Mouse (Mus musculus) megakaryocyte-erythroid progenitor cell, adult 5-6 weeks (primary cell): ENCODE data around the gene Pla2g1b. TPM values are rescaled to one million over a fixed set of nuclear protein-coding genes. Genes with fewer than 3 reads are reported as not detected.
"Not testable (repeated sequence)": the region's sequence is repeated elsewhere in the genome, so short reads cannot be mapped to it uniquely, and the experiment has no call there.

Experiments
- ATAC-seq: replicated peaks from 2 replicates; pipeline ENCODE4 v1.8.0; 2016; ENCODE audit warnings: mild to moderate bottlenecking, inconsistent platforms; ENCODE audit not compliant: severe bottlenecking, poor library complexity, low FRiP score, low TSS enrichment
- total RNA-seq, 2 experiments: library from RNA; stranded (forward) in 1 of 2; stranded (reverse) in 1 of 2; fragments of 200-1000, 215-1000 nt in 1 of 2; fragments of >200 nt in 1 of 2; fragmentation: Nextera tagmentation in 1 of 2; gene quantifications; 2 replicates each; pipeline ENCODE4 v1.2.3; 2014 to 2017

Gene Pla2g1b
- total RNA-seq, 2 experiments from 2014 or later = not detected

DNA sequence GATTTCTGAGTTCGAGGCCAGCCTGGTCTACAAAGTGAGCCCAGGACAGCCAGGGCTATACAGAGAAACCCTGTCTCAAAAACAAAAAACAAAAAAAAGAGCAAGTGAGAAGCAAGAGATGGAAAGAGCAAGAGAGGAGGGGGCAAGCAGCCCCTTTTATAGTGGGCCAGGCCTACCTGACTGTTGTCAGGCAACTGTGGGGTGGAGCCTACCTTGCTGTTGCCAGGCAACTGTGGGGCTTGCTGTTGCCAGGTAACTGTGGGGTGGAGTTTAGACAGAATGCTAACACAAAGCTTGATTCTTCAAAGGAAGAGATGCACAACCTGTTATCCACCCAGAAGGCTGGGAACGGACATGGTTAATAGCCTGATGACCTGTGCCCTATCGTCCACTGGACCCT lies 29.6 kb downstream of the Pla2g1b start:
- ATAC-seq = not testable (repeated sequence)

GRCm38 (mm10) chr5:115497033-115497432 lies 31.0 kb downstream of the Pla2g1b start:
- ATAC-seq = no peak

DNA sequence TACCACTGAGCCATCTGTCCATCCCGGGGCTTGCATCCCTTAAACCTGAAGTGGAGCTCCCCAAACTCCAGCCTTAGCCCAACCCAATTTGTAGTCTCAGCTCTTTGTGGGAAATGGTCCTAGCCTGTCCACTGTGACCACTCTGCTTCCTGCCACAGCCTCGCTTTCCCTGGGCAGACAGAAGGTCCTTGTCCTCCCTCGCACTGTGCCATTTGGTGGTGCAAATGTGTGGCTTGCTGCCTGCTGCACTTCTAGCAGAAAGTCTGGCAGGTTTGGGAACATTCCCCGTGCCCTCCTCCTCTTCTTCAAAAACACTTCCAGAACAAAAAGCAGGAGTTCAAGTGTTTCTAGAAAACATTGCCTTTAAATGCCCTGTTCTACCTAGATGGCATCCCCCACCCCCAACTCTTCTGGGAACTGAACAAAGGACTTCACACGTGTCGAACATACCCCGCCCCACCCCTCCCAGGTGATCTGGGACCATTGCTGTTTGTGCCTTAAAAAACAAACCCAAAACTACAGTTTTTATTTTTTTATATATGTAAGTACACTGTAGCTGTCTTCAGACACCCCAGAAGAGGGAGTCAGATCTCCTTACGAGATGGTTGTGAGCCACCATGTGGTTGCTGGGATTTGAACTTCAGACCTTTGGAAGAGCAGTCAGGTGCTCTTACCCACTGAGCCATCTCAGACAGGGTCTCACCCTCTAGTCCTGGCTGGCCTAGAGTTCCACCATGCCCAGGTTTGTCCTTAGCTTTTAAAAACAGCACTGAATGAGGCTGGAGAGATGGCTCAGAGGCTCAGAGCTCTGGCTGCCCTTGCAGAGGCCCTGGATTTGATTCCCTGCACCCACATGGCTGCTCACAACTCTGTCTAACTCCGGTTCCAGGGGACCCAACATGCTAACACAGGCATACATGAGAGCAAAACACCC lies 32.5 kb downstream of the Pla2g1b start:
- ATAC-seq = no peak

DNA sequence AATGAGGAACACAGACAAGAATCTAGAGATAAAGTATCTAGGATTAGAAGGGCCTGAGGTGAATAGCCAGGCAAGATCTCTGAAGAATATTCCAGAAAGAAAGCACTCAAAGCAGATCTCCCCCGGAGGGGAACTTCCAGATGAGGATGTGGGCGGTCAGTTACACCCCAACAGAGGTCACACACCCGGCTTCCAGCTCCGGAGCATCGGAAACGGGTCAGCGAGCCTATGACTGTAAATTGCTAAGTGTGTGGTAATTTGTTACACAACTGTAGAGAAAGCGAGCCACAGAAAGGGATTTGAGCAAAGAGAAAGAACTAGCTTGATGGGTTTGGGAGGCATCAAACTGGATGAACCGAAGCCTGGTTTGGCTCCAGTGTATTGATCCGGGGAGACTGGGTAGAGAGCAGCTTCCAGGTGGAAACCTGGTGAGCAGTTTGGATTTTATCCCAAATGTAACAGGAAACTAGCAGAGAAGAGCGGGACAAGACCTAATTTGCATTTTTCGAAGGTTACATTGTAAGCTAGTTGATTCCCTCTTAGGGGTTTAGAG lies 34.4 kb downstream of the Pla2g1b start:
- no peak for ATAC-seq

DNA sequence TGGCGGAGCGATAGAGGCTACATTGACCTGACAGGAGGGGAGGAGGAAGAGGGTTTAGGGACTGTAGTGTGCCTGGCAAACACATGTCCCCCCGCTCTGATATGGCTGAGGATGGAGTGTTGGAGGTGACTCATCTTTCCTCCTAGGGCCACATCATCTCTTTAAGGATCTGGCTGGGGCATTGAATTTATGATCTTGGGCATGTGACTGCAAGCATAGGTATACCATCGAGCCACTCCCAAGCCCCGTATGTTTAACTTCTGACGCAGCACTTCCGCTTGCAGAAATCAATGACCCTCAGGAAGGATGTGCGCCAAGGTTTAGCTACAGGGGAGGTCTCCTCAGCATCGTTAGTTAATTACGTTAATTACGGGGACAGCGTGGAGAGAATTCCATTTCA lies 37.0 kb downstream of the Pla2g1b start:
- ATAC-seq = no peak

DNA sequence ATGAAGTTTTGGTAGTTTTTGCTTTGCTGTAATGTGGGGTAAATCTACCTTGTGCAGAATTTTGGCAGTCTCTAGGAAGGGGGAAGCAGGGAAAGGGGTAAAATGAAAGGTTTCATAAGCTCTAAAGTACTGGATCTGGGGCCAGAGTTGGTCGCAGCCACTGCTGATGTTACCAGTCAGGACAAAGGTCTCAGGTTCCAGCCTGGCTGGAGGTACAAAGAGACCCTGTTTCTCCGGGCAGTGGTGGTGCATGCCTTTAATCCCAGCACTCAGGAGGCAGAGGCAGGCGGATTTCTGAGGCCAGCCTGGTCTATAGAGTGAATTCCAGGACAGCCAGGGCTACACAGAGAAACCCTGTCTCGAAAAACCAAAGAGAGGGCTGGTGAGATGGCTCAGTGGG lies 39.6 kb downstream of the Pla2g1b start:
- not testable (repeated sequence) for ATAC-seq

- ATAC-seq = peak; percentile 86
Measured at GRCm38 (mm10) chr5:115506454-115507201, 40.6 kb downstream of the Pla2g1b start, which contains the start of gene Pxn. Pxn (plus strand) TSS chr5:115506676.

DNA sequence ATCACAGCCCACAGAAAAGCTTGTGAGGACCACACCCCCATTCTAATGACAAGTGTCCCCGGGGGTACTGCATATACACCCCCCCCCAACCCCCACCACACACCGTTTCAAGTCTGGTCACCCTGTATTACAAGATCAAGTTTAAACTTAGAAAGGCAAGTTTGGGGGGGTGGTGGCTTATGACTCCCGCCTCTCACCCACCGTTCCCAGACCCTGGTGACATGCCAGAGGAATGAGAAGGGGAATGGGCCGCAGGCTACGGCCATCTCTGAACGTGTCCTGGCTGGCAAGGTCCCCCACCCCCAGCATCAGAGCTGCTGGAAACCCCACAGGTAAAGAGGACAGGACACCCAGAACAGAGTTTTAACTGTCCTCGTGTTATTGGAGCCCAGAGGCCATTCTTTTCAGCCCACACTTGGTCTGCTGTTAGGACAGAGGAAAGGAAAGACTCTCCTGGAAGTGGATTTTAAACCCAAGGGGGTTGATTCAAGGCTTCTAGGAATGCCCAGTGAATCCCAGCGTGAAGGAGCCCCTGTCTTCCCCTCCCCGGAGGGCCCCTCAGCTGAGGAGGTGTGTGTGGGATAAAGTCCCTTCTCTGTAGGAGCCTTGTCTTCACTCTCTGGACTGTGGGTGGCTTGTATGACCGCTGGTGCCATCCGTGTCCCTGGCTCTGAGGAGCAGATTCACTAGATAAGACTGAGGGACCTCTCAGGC lies 41.4 kb downstream of the Pla2g1b start:
- ATAC-seq = no peak

DNA sequence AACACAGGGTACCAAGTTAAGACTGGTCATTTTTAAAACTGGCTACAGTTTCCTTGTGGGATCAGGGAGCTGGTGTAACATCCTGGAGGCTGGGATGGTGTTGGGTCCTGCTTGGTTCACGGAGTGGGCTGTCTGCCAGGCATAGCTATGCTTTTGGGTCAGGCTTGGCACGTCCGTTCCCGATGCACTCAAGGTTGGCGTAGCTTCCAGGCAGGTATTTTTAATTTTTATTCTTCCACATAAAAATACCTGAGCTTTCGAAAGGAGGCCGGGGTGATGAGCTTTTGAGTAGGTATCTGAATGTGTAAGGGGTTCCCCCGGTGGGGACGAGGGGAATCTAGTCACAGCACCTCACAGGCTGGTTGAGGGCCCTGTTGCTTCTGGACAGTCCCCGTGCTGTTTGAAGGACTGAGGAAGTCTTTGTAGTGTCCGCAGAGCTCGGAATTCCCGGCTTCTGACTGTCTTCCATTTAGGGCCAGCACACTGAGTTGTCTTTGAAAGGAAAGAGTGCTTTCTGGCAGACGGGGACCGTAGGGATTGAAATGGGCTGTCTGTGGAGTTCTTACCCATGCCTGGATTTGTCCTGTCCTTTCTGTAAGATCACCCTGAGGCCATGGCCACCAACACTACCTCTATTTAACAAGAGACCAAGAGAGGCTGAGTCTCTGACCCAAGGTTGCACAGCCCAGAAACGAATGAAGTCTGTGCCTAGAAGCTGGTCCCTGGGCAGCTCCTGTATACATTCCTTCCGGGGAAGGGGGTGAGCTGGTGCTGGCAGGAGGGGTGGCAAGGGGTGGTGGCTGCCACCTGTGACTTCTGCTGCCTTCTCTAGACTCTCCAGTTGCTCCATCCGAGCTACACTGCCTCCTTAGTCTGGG lies 42.2 kb downstream of the Pla2g1b start:
- no peak for ATAC-seq

DNA sequence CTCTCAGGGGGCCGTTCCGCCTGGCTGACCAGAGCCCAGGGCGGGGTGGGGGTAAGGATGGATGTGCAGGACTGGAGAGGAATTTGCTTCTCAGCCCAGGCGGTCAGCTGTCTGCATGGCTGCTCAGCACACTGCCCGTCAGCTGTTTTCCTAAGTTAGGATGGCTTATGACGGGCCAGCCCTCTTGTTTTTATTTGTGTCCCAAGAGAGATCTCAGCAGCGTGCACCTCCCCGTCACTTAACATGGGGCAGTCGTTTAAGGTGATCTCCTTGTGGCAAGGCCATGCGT lies 42.7 kb downstream of the Pla2g1b start:
- no peak for ATAC-seq

GRCm38 (mm10) chr5:115509321-115509761 lies 43.3 kb downstream of the Pla2g1b start:
- no peak for ATAC-seq

- ATAC-seq = no peak
Measured at GRCm38 (mm10) chr5:115509790-115510689, 44.0 kb downstream of the Pla2g1b start.

DNA sequence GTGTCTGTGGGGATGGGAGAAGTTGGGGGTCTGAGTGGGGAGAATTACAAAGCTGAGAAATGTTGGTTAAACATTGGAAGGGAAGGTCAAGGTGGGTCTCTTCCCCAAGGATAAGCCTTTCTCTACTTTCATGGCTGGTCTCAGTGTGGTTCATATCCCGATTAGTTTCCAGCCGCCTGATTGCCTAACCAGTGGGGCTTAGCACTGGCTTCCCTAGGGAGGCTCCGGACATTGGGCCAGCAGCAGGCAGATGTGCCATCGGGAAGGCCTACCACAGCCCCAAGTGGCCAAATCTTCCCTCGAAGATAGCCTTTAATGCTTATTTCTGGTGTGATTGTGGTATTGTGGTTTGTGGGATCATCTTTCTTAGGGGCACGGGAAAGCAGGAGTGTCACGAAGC lies 46.3 kb downstream of the Pla2g1b start:
- no peak for ATAC-seq

- ATAC-seq = no peak
Measured at GRCm38 (mm10) chr5:115513246-115513645, 47.2 kb downstream of the Pla2g1b start.

DNA sequence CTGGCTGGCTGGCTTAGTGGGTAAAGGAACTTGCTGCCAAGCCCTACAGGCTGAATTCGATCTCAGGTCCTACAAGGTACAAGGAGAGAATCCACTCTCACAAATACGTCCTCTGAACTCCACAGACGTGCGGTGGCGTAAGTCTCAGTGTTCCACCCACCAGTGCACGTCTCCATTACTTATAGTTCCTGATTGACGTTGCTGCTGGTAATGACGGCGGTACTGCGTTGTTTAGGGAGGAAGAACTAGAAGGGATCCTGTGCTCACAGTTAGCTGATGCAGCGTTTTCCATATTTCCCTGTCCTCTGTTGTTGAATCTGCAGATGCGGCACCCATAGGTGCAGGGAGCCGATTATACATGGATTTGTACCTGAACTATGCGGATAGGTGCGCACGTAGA lies 47.7 kb downstream of the Pla2g1b start:
- ATAC-seq = no peak

GRCm38 (mm10) chr5:115514346-115514745 lies 48.3 kb downstream of the Pla2g1b start:
- ATAC-seq = no peak

GRCm38 (mm10) chr5:115514896-115515587 lies 49.0 kb downstream of the Pla2g1b start:
- no peak for ATAC-seq
